8 mouse cellular contexts compared by ENCODE assay signal in genomic region chr4:59238641-59239311, GRCm38 (mm10). TPM values are rescaled to one million over a fixed set of nuclear protein-coding genes. Genes with fewer than 3 reads are reported as not detected.
A peak's percentile ranks its signal among the peaks of the same experiment; 100 is the strongest.
DNase-seq lines count a peak whose midpoint lies in the region; ATAC-seq and TF ChIP-seq lines count a peak whose summit lies in the region.

No protein-coding gene starts in this region.

- intact Hi-C loops in gastrocnemius, postnatal 14 days (cut with DNase I; ENCODE audit: low total_unique reads), result no loop called here

- H3K4me3 ChIP-seq in lung, embryonic 15.5 days, result no peak overlapping the region
- no peak overlapping the region for H3K4me3 ChIP-seq in intestine, postnatal 0 days (ENCODE audit: low read depth, low read length)

- peak overlapping the region; percentile 11; the same call in 1 of the 2 replicates for H3K27ac ChIP-seq in lung, embryonic 15.5 days
- H3K27ac ChIP-seq in intestine, postnatal 0 days (ENCODE audit: low read depth, low read length), result peak overlapping the region; percentile 89

- H3K9ac ChIP-seq in lung, embryonic 15.5 days, result no peak overlapping the region
- no peak overlapping the region for H3K9ac ChIP-seq in intestine, postnatal 0 days (ENCODE audit: low read depth, low read length)

- TF ChIP-seq CTCF in intestine, postnatal 0 days (IDR thresholded peaks at IDR 0.05; ENCODE audit: low read depth), result no peak

- DNase-seq in adrenal gland, adult (ENCODE audit: inconsistent age in 2 of 2, low spot score in 1 of 2), result peak; percentile 29 to 52
- no peak for DNase-seq in adrenal gland, postnatal 14 days
- no peak for DNase-seq in lung, postnatal 14 days
- peak; percentile 73 to 78 for DNase-seq in spleen, postnatal 36 days (ENCODE audit: low spot score in 2 of 2)
- no peak for DNase-seq in c-Kit-positive CD71-positive TER-119-positive erythroid progenitor cells, embryonic 14.5 days (ENCODE audit: low spot score)
- DNase-seq in gastrocnemius, postnatal 14 days, result no peak

- H3K4me2 ChIP-seq in lung, embryonic 15.5 days, result no peak overlapping the region
- H3K4me2 ChIP-seq in intestine, postnatal 0 days (replicated peaks; ENCODE audit: low read depth), result no peak overlapping the region

- no peaks in the 10 kb centered on the region for H3K9me3 ChIP-seq in lung, embryonic 15.5 days
- no peaks in the 10 kb centered on the region for H3K9me3 ChIP-seq in intestine, postnatal 0 days (ENCODE audit: control insufficient read depth)

- H3K36me3 ChIP-seq in lung, embryonic 15.5 days, result no peaks in the 10 kb centered on the region
- H3K36me3 ChIP-seq in intestine, postnatal 0 days (ENCODE audit: control insufficient read depth, insufficient read depth), result no peaks in the 10 kb centered on the region

- no peak for ATAC-seq in lung, embryonic 15.5 days (ENCODE audit: borderline replicate concordance, extremely low read depth, low FRiP score, low TSS enrichment)
- no peak for ATAC-seq in intestine, postnatal 0 days

- H3K4me1 ChIP-seq in lung, embryonic 15.5 days, result peaks cover 7% of the 10 kb centered on the region; the same call in 1 of the 2 replicates
- 0 out of 2 replicates have a peak, but pooled peaks cover 6% of the 10 kb centered on the region for H3K4me1 ChIP-seq in intestine, postnatal 0 days (replicated peaks; ENCODE audit: control insufficient read depth, insufficient read depth, low read length)

- WGBS in lung, embryonic 15.5 days, result 51% methylated on average over 9 of the region's 9 CpGs
- WGBS in intestine, postnatal 0 days, result 50% methylated on average over 9 of the region's 9 CpGs

- H3K27me3 ChIP-seq in lung, embryonic 15.5 days, result no peaks in the 10 kb centered on the region
- H3K27me3 ChIP-seq in intestine, postnatal 0 days (replicated peaks; ENCODE audit: control insufficient read depth, insufficient read depth, low read length), result no peaks in the 10 kb centered on the region

RNA-seq across cellular contexts. Expression of gene Ugcg, which starts 49.7 kb away (rescaled TPM):
- total RNA-seq in adrenal gland, postnatal 14 days (2021), result 36.9 and 46.0 TPM in 2 replicates
- polyA plus RNA-seq in lung, embryonic 15.5 days (2015; fragmentation: Nextera tagmentation; extraction: Ambion mirVana), result 10.0 and 12.1 TPM in 2 replicates
- polyA plus RNA-seq in intestine, postnatal 0 days (2015; fragmentation: Nextera tagmentation; extraction: Ambion mirVana), result 20.3 and 25.3 TPM in 2 replicates
- 10 to 100 TPM; 10.2 to 10.4 TPM for total RNA-seq in gastrocnemius, postnatal 14 days (2021)

Comparison
In these comparisons a context has a peak if more than half of its experiments do, and no peak if none do; other contexts are left out.
1. DNase-seq: peak in adrenal gland, adult (2 of 2) and spleen, postnatal 36 days (2 of 2); none in adrenal gland, postnatal 14 days (single experiment), lung, postnatal 14 days (single experiment), c-Kit-positive CD71-positive TER-119-positive erythroid progenitor cells, embryonic 14.5 days (single experiment) and gastrocnemius, postnatal 14 days (single experiment).